Mouse (Mus musculus) embryonic facial prominence, embryonic 14.5 days (tissue): ENCODE results near the gene Nell2. TPM values are rescaled to one million over a fixed set of nuclear protein-coding genes. Genes with fewer than 3 reads are reported as not detected.

Source experiments
- ATAC-seq: fragments of 200-750 bp; cut with Nextera tagmentation; 2 replicates; pipeline ENCODE4 v1.8.0; 2017; ENCODE audit warnings: low read depth, moderate number of reproducible peaks, moderate TSS enrichment
- DNase-seq: peaks from one replicate; pipeline ENCODE4 v3.0.0-alpha.2; 2015; ENCODE audit warnings: low spot score
- H3K27ac ChIP-seq: fragments of 300-500 bp; sonication (generic); replicated peaks from 2 replicates; pipeline ENCODE4 v1.5.1; 2014; ENCODE audit warnings: low read depth, mild to moderate bottlenecking, low read length, moderate library complexity
- H3K27me3 ChIP-seq: fragments of 300-500 bp; sonication (generic); replicated peaks from 2 replicates; pipeline ENCODE4 v1.6.1; 2014; ENCODE audit warnings: low read length; ENCODE audit not compliant: control insufficient read depth, insufficient read depth
- H3K36me3 ChIP-seq: fragments of 300-500 bp; sonication (generic); 2 replicates; pipeline ENCODE4 v1.6.1; 2014; ENCODE audit warnings: low read length, mixed read lengths; ENCODE audit not compliant: control insufficient read depth, insufficient read depth
- H3K4me1 ChIP-seq: fragments of 300-500 bp; sonication (generic); 2 replicates; pipeline ENCODE4 v1.6.1; 2014; ENCODE audit warnings: antibody characterized with exemption, low read length; ENCODE audit not compliant: control insufficient read depth, insufficient read depth
- H3K4me2 ChIP-seq: fragments of 300-500 bp; sonication (generic); 2 replicates; pipeline ENCODE4 v1.6.1; 2014; ENCODE audit warnings: low read depth, mild to moderate bottlenecking, low read length, moderate library complexity, mixed read lengths
- H3K4me3 ChIP-seq: fragments of 300-500 bp; sonication (generic); 2 replicates; pipeline ENCODE4 v1.5.1; 2014; ENCODE audit warnings: low read depth, mild to moderate bottlenecking, low read length
- H3K9ac ChIP-seq: fragments of 300-500 bp; sonication (generic); 2 replicates; pipeline ENCODE4 v1.6.1; 2014; ENCODE audit warnings: low read depth, mild to moderate bottlenecking, low read length, moderate library complexity, mixed read lengths
- H3K9me3 ChIP-seq: fragments of 300-500 bp; sonication (generic); 2 replicates; pipeline ENCODE4 v1.6.1; 2016; ENCODE audit warnings: low read length; ENCODE audit not compliant: control insufficient read depth
- WGBS: fragments of 180-500 bp; shearing (Covaris S2); extraction: QIAGEN DNeasy Blood & Tissue Kit; methylation state at CpG from one replicate; pipeline ENCODE4 v1.1.7; 2014; 5-methylcytosine and 5-hydroxymethylcytosine counted together
- polyA plus RNA-seq: library from polyadenylated mRNA; unstranded; fragments of >200 nt; fragmentation: Nextera tagmentation; extraction: Ambion mirVana; gene quantifications from 2 replicates; pipeline ENCODE4 v1.2.1, GENCODE M21; 2014

Nell2 gene
- polyA plus RNA-seq, 1 experiment from 2014 or later = 15.1 TPM

GRCm38 (mm10) chr15:95068799-95069198 lies 459.6 kb downstream of the Nell2 start:
- DNase-seq (no peak), ATAC-seq (no peak)
- Histone ChIP-seq H3K4me1 (no peaks in the 10 kb centered on the region), H3K9me3 (no peaks in the 10 kb centered on the region), H3K9ac (no peak overlapping the region), H3K4me3 (no peak overlapping the region), H3K36me3 (no peaks in the 10 kb centered on the region), H3K4me2 (no peak overlapping the region), H3K27ac (no peak overlapping the region), H3K27me3 (no peaks in the 10 kb centered on the region)
- WGBS = 71% methylated on average over 1 of the region's 1 CpGs

- DNase-seq (no peak), ATAC-seq (no peak)
- H3K9ac ChIP-seq = no peak overlapping the region
- no peak overlapping the region for H3K4me3 ChIP-seq
- 78% methylated on average over 1 of the region's 1 CpGs for WGBS
- H3K4me2 ChIP-seq = no peak overlapping the region
- H3K4me1 ChIP-seq = no peaks in the 10 kb centered on the region
- H3K9me3 ChIP-seq = no peaks in the 10 kb centered on the region
- H3K27me3 ChIP-seq = no peaks in the 10 kb centered on the region
- H3K27ac ChIP-seq = no peak overlapping the region
- no peaks in the 10 kb centered on the region for H3K36me3 ChIP-seq
Measured at GRCm38 (mm10) chr15:95068023-95068422, 460.3 kb downstream of the Nell2 start.

GRCm38 (mm10) chr15:95055081-95055650 lies 473.2 kb downstream of the Nell2 start:
- no peak for DNase-seq

GRCm38 (mm10) chr15:95049171-95049729 lies 479.1 kb downstream of the Nell2 start:
- no peak for ATAC-seq
- WGBS = 58% methylated on average over 6 of the region's 6 CpGs
- H3K27me3 ChIP-seq = no peaks in the 10 kb centered on the region

More at GRCm38 (mm10) chr15:95055081-95055650, 473.2 kb downstream of the Nell2 start:
- no peaks in the 10 kb centered on the region for H3K27me3 ChIP-seq
- no peaks in the 10 kb centered on the region for H3K36me3 ChIP-seq
- no peak overlapping the region for H3K4me3 ChIP-seq
- H3K27ac ChIP-seq = no peak overlapping the region
- H3K4me2 ChIP-seq = no peak overlapping the region
- 78% methylated on average over 8 of the region's 8 CpGs for WGBS
- H3K9me3 ChIP-seq = no peaks in the 10 kb centered on the region
- no peaks in the 10 kb centered on the region for H3K4me1 ChIP-seq
- H3K9ac ChIP-seq = no peak overlapping the region
- ATAC-seq = no peak

GRCm38 (mm10) chr15:95047486-95047885 lies 480.9 kb downstream of the Nell2 start:
- Histone ChIP-seq H3K4me3 (no peak overlapping the region), H3K27me3 (no peaks in the 10 kb centered on the region), H3K4me1 (peaks cover 10% of the 10 kb centered on the region; the same call in 1 of the 2 replicates), H3K9me3 (no peaks in the 10 kb centered on the region), H3K9ac (no peak overlapping the region), H3K36me3 (no peaks in the 10 kb centered on the region), H3K27ac (no peak overlapping the region), H3K4me2 (no peak overlapping the region)
- DNase-seq (no peak), ATAC-seq (no peak)
- WGBS = 88% methylated on average over 2 of the region's 2 CpGs

More at GRCm38 (mm10) chr15:95049171-95049729, 479.1 kb downstream of the Nell2 start:
- no peak overlapping the region for H3K4me3 ChIP-seq
- no peak overlapping the region for H3K4me2 ChIP-seq
- peak; percentile 36 for DNase-seq
- H3K9ac ChIP-seq = no peak overlapping the region
- H3K36me3 ChIP-seq = no peaks in the 10 kb centered on the region
- H3K4me1 ChIP-seq = peaks cover 10% of the 10 kb centered on the region; the same call in 1 of the 2 replicates
- no peak overlapping the region for H3K27ac ChIP-seq
- no peaks in the 10 kb centered on the region for H3K9me3 ChIP-seq

- Histone ChIP-seq H3K9me3 (no peaks in the 10 kb centered on the region), H3K9ac (no peak overlapping the region), H3K36me3 (no peaks in the 10 kb centered on the region), H3K27ac (no peak overlapping the region), H3K4me1 (peaks cover 7% of the 10 kb centered on the region; the same call in 1 of the 2 replicates), H3K27me3 (no peaks in the 10 kb centered on the region), H3K4me2 (no peak overlapping the region), H3K4me3 (no peak overlapping the region)
- WGBS = 70% methylated on average over 8 of the region's 8 CpGs
- DNase-seq (no peak), ATAC-seq (no peak)
Measured at GRCm38 (mm10) chr15:95044011-95044410, 484.3 kb downstream of the Nell2 start.

- WGBS = 86% methylated on average over 9 of the region's 9 CpGs
- no peaks in the 10 kb centered on the region for H3K4me1 ChIP-seq
- no peaks in the 10 kb centered on the region for H3K27me3 ChIP-seq
- H3K9ac ChIP-seq = no peak overlapping the region
- no peak overlapping the region for H3K4me3 ChIP-seq
- ATAC-seq (no peak), DNase-seq (no peak)
- no peak overlapping the region for H3K27ac ChIP-seq
- H3K36me3 ChIP-seq = no peaks in the 10 kb centered on the region
- H3K4me2 ChIP-seq = no peak overlapping the region
- H3K9me3 ChIP-seq = no peaks in the 10 kb centered on the region
Measured at GRCm38 (mm10) chr15:95042437-95042836, 485.9 kb downstream of the Nell2 start.

- Histone ChIP-seq H3K4me3 (no peak overlapping the region), H3K27me3 (no peaks in the 10 kb centered on the region), H3K36me3 (no peaks in the 10 kb centered on the region), H3K9me3 (no peaks in the 10 kb centered on the region), H3K4me1 (no peaks in the 10 kb centered on the region), H3K9ac (no peak overlapping the region), H3K4me2 (no peak overlapping the region), H3K27ac (no peak overlapping the region)
- no peak for DNase-seq
- whole genome bisulfite sequencing = 63% methylated on average over 5 of the region's 5 CpGs
- no peak for ATAC-seq
Measured at GRCm38 (mm10) chr15:95029487-95029875, 498.9 kb downstream of the Nell2 start.
